Mouse (Mus musculus) limb, embryonic 10.5 days (tissue): ENCODE measurements around the gene Ebf3. TPM values are rescaled to one million over a fixed set of nuclear protein-coding genes. Genes with fewer than 3 reads are reported as not detected.

Experiments used
- DNase-seq: peaks from one replicate; pipeline ENCODE4 v3.0.0-alpha.2; 2017; ENCODE audit warnings: low spot score
- H3K27ac ChIP-seq: fragments of 300-500 bp; sonication (generic); 2 replicates; pipeline ENCODE4 v1.5.1; 2016; ENCODE audit warnings: mild to moderate bottlenecking
- H3K27me3 ChIP-seq: fragments of 300-500 bp; sonication (generic); 2 replicates; pipeline ENCODE4 v1.6.1; 2016; ENCODE audit warnings: low read depth, mild to moderate bottlenecking; ENCODE audit not compliant: poor library complexity, severe bottlenecking
- H3K36me3 ChIP-seq: fragments of 300-500 bp; sonication (generic); 2 replicates; pipeline ENCODE4 v1.6.1; 2016; ENCODE audit warnings: mild to moderate bottlenecking, moderate library complexity
- H3K4me1 ChIP-seq: fragments of 300-500 bp; sonication (generic); 2 replicates; pipeline ENCODE4 v1.6.1; 2016
- H3K4me3 ChIP-seq: fragments of 300-500 bp; sonication (generic); 2 replicates; pipeline ENCODE4 v1.5.1; 2016; ENCODE audit warnings: mild to moderate bottlenecking, moderate library complexity
- H3K9me3 ChIP-seq: fragments of 300-500 bp; sonication (generic); replicated peaks from 2 replicates; pipeline ENCODE4 v1.6.1; 2016; ENCODE audit warnings: mild to moderate bottlenecking
- WGBS: fragments of 180-500 bp; shearing (Covaris S2); methylation state at CpG from one replicate; pipeline ENCODE4 v1.1.7; 2016; 5-methylcytosine and 5-hydroxymethylcytosine counted together
- polyA plus RNA-seq: library from polyadenylated mRNA; unstranded; fragments of >200 nt; fragmentation: Nextera tagmentation; extraction: Ambion mirVana; gene quantifications from 2 replicates; pipeline ENCODE4 v1.2.1, GENCODE M21; 2016

Gene Ebf3
- polyA plus RNA-seq, 1 experiment from 2014 or later, result 6.3 TPM

GRCm38 (mm10) chr7:137316926-137317658 is 2.8 kb upstream of the Ebf3 start:
- peaks cover 94% of the 10 kb centered on the region for H3K4me1 ChIP-seq
- peaks cover 90% of the 10 kb centered on the region for H3K27me3 ChIP-seq
- no peaks in the 10 kb centered on the region for H3K36me3 ChIP-seq
- peak overlapping the region; percentile 47 for H3K4me3 ChIP-seq
- peak overlapping the region; percentile 66; the same call in 1 of the 2 replicates for H3K27ac ChIP-seq
- DNase-seq, result peak; percentile 67
- no peaks in the 10 kb centered on the region for H3K9me3 ChIP-seq
- under 1% methylated on average over 39 of the region's 39 CpGs for WGBS

GRCm38 (mm10) chr7:137316181-137316925 is 2.1 kb upstream of the Ebf3 start:
- no peaks in the 10 kb centered on the region for H3K9me3 ChIP-seq
- DNase-seq, result no peak
- H3K36me3 ChIP-seq, result no peaks in the 10 kb centered on the region

GRCm38 (mm10) chr7:137315544-137315940 is 1.3 kb upstream of the Ebf3 start:
- Histone ChIP-seq H3K4me1 (peaks cover 93% of the 10 kb centered on the region), H3K9me3 (no peaks in the 10 kb centered on the region), H3K4me3 (peak overlapping the region; percentile 84), H3K36me3 (no peaks in the 10 kb centered on the region), H3K27me3 (peaks cover 84% of the 10 kb centered on the region), H3K27ac (peak overlapping the region; percentile 90)
- WGBS, result 2% methylated on average over 19 of the region's 19 CpGs
- no peak for DNase-seq

More at GRCm38 (mm10) chr7:137316181-137316925, 2.1 kb upstream of the Ebf3 start:
- WGBS, result 1% methylated on average over 20 of the region's 20 CpGs
- Histone ChIP-seq H3K4me1 (peaks cover 93% of the 10 kb centered on the region), H3K27ac (peak overlapping the region; percentile 66; the same call in 1 of the 2 replicates), H3K4me3 (peak overlapping the region; percentile 47), H3K27me3 (peaks cover 87% of the 10 kb centered on the region)

GRCm38 (mm10) chr7:137314710-137315543 is 682 bp upstream of the Ebf3 start:
- peak overlapping the region; percentile 90 for H3K27ac ChIP-seq
- H3K4me3 ChIP-seq, result peak overlapping the region; percentile 84
- peaks cover 93% of the 10 kb centered on the region for H3K4me1 ChIP-seq
- H3K36me3 ChIP-seq, result no peaks in the 10 kb centered on the region
- H3K27me3 ChIP-seq, result peaks cover 82% of the 10 kb centered on the region
- WGBS, result under 1% methylated on average over 48 of the region's 48 CpGs
- peak; percentile 76 for DNase-seq
- H3K9me3 ChIP-seq, result no peaks in the 10 kb centered on the region

GRCm38 (mm10) chr7:137313183-137313903 is 902 bp downstream of the Ebf3 start:
- Histone ChIP-seq H3K27me3 (peaks cover 79% of the 10 kb centered on the region), H3K9me3 (no peaks in the 10 kb centered on the region), H3K4me3 (peak overlapping the region; percentile 84), H3K27ac (peak overlapping the region; percentile 90), H3K4me1 (peaks cover 95% of the 10 kb centered on the region), H3K36me3 (peaks cover 5% of the 10 kb centered on the region; the same call in 1 of the 2 replicates)
- WGBS, result under 1% methylated on average over 79 of the region's 79 CpGs
- peak; percentile 76 for DNase-seq

GRCm38 (mm10) chr7:137312933-137313182 is 1.4 kb downstream of the Ebf3 start:
- WGBS, result under 1% methylated on average over 10 of the region's 10 CpGs
- Histone ChIP-seq H3K36me3 (peaks cover 5% of the 10 kb centered on the region; the same call in 1 of the 2 replicates), H3K4me3 (peak overlapping the region; percentile 84), H3K27ac (peak overlapping the region; percentile 90), H3K27me3 (peaks cover 74% of the 10 kb centered on the region), H3K9me3 (no peaks in the 10 kb centered on the region), H3K4me1 (peaks cover 95% of the 10 kb centered on the region)
- no peak for DNase-seq

- H3K4me1 ChIP-seq, result peaks cover 93% of the 10 kb centered on the region
- peaks cover 5% of the 10 kb centered on the region; the same call in 1 of the 2 replicates for H3K36me3 ChIP-seq
- peak overlapping the region; percentile 84 for H3K4me3 ChIP-seq
- no peaks in the 10 kb centered on the region for H3K9me3 ChIP-seq
- 1% methylated on average over 17 of the region's 17 CpGs for WGBS
- DNase-seq, result no peak
- peak overlapping the region; percentile 90; the same call in 1 of the 2 replicates for H3K27ac ChIP-seq
- peaks cover 69% of the 10 kb centered on the region for H3K27me3 ChIP-seq
Observed at GRCm38 (mm10) chr7:137312166-137312932, 1.9 kb downstream of the Ebf3 start.

- H3K9me3 ChIP-seq, result no peaks in the 10 kb centered on the region
- H3K27me3 ChIP-seq, result peaks cover 69% of the 10 kb centered on the region
- peaks cover 93% of the 10 kb centered on the region for H3K4me1 ChIP-seq
- peak overlapping the region; percentile 84 for H3K4me3 ChIP-seq
- 1% methylated on average over 8 of the region's 8 CpGs for WGBS
- DNase-seq, result no peak
- H3K36me3 ChIP-seq, result peaks cover 5% of the 10 kb centered on the region; the same call in 1 of the 2 replicates
- peak overlapping the region; percentile 92 for H3K27ac ChIP-seq
Observed at GRCm38 (mm10) chr7:137311341-137312110, 2.7 kb downstream of the Ebf3 start.

GRCm38 (mm10) chr7:137310876-137311275 is 3.4 kb downstream of the Ebf3 start:
- H3K9me3 ChIP-seq, result no peaks in the 10 kb centered on the region
- peak overlapping the region; percentile 84 for H3K4me3 ChIP-seq
- H3K36me3 ChIP-seq, result peaks cover 5% of the 10 kb centered on the region; the same call in 1 of the 2 replicates
- H3K27ac ChIP-seq, result peak overlapping the region; percentile 92
- WGBS, result under 1% methylated on average over 11 of the region's 11 CpGs
- peaks cover 92% of the 10 kb centered on the region for H3K4me1 ChIP-seq
- peak; percentile 57 for DNase-seq
- peaks cover 68% of the 10 kb centered on the region for H3K27me3 ChIP-seq

- H3K36me3 ChIP-seq, result peaks cover 5% of the 10 kb centered on the region; the same call in 1 of the 2 replicates
- peaks cover 90% of the 10 kb centered on the region for H3K4me1 ChIP-seq
- H3K27ac ChIP-seq, result peak overlapping the region; percentile 92
- H3K27me3 ChIP-seq, result peaks cover 68% of the 10 kb centered on the region
- peak overlapping the region; percentile 84 for H3K4me3 ChIP-seq
- DNase-seq, result no peak
- no peaks in the 10 kb centered on the region for H3K9me3 ChIP-seq
- under 1% methylated on average over 49 of the region's 49 CpGs for WGBS
Observed at GRCm38 (mm10) chr7:137310091-137310761, 4.0 kb downstream of the Ebf3 start.
